Mouse (Mus musculus) left cerebral cortex, adult 8-10 months (tissue): ENCODE measurements at regions not wholly inside any gene's neighbourhood (a gene's known extent, or its start where the extent isn't known, plus 50 kb on each side); places are given as distances from the start of the nearest gene placed in this dataset.
"Not testable (repeated sequence)": the region's sequence is repeated elsewhere in the genome, so short reads cannot be mapped to it uniquely, and the experiment has no call there.

Experiments used
- DNase-seq, 2 experiments: peaks; one replicate each; pipeline ENCODE4 v3.0.0; 2022; ENCODE audit warnings: low spot score in 2 of 2

DNA sequence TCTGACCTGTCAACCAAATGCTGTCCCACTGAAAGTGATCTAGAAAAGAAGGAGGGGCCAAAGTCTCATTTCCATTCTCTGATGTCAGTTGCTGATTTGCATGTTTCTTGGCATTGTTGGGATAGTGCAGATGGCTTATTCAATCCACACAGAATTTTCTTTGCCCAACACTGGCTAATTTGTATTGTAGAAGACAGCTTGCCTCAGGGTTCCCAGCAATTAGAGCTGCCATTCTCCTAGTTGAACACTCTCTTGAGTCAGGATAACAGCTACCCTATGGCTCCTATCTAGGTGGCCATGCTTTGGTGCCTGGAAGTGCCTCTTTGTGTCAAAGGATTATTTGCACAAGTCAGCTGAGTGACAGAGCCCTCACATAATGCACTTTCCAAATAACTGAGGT, 569.0 kb downstream of the Lrriq3 start:
- DNase-seq, result no peak

- no peak for DNase-seq
These were observed 579.3 kb downstream of the Lrriq3 start for GRCm38 (mm10) chr3:155672558-155672957.

GRCm38 (mm10) chr3:155680200-155680599, 587.0 kb downstream of the Lrriq3 start:
- DNase-seq, result no peak

- no peak for DNase-seq
These were observed 589.9 kb downstream of the Lrriq3 start for GRCm38 (mm10) chr3:155682921-155683813.

GRCm38 (mm10) chr3:155688358-155688757, 595.1 kb downstream of the Lrriq3 start:
- no peak for DNase-seq

GRCm38 (mm10) chr3:155723011-155723510, 629.8 kb downstream of the Lrriq3 start:
- no peak for DNase-seq

DNA sequence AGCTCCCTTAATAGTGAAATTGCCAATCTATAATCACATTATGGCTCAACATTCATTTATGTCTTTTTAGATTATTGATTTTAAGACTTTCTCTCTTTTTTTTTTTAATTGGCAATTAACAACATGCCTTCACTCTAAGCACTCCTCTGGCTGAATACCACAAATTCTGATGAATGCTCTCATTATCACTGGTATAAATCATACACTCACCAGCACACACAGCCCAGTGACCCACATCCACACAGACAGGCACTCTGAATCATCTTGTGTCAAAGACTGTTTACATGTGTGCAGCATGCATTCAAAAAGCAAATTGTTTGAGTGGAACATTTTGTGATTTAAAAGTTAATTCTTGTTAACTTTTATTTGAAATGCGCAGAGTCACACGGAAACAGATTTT, 649.2 kb downstream of the Lrriq3 start:
- no peak for DNase-seq

- not testable (repeated sequence) for DNase-seq
These were observed 653.4 kb downstream of the Lrriq3 start for GRCm38 (mm10) chr3:155746601-155747000.

- DNase-seq, result no peak
These were observed 654.3 kb downstream of the Lrriq3 start for GRCm38 (mm10) chr3:155747511-155747910.

DNA sequence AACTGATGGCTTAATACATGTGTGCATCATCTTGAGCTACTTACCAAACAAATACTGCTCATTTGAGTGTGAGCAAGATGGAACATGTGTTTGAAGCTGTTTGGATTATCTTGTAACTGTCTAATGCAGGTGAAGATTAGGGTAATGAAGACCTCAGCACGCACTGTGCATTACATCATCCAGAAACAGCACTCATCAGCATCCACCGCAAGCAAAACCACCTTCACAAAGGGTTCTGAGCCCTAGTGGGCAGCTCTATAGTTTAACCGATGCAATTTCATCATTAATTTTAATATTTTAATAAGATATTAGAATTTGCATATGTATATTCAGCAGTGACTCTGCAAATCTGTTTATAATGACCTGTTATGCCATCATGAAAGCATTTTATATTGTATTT, 664.1 kb downstream of the Lrriq3 start:
- DNase-seq, result no peak

GRCm38 (mm10) chr3:155776019-155776418, 682.8 kb downstream of the Lrriq3 start:
- no peak for DNase-seq

DNA sequence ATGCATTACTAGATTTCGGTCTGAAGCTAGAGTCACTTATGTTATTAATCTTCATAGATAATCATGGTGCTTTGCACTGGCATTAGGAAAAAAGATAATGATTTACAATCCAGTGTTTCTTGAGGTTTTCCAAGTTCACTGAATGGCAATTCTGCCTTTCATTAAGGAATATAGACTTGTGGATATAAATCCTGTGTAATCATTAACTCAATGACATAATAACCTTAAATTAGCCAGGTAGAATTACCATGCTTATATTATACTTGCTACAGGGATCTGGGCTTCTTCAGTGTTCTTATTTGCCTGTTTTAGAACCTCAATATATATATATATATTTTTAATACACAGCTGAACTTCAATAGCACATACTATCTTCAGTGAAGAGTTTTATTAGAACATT, 683.8 kb downstream of the Lrriq3 start:
- DNase-seq, result no peak

- no peak for DNase-seq
These were observed 722.5 kb downstream of the Lrriq3 start for GRCm38 (mm10) chr3:155815693-155816092.

DNA sequence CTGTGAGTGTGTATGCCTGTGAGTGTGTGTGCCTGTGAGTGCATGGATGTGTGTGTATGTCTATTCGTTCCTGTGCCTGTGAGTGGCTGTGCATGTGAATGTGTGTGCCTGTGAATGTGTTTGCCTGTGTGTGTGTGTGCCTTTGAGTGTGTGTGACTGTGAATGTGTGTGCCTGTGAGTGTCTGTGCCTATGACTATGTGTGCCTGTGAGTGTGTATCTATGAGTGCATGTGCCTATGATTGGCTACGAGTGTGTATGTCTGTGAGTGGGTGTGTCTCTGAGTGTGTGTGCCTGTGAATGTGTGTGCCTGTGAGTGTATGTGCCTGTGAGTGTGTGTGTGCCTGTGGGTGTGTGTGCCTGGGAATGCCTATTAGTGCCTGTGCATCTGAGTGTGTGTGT, 731.6 kb downstream of the Lrriq3 start:
- DNase-seq, result no peak

- DNase-seq, result no peak
These were observed 695.3 kb upstream of the Negr1 start for GRCm38 (mm10) chr3:155866286-155866685.

GRCm38 (mm10) chr3:155875696-155876095, 685.9 kb upstream of the Negr1 start:
- no peak for DNase-seq

GRCm38 (mm10) chr3:155878401-155878800, 683.2 kb upstream of the Negr1 start:
- no peak for DNase-seq

DNA sequence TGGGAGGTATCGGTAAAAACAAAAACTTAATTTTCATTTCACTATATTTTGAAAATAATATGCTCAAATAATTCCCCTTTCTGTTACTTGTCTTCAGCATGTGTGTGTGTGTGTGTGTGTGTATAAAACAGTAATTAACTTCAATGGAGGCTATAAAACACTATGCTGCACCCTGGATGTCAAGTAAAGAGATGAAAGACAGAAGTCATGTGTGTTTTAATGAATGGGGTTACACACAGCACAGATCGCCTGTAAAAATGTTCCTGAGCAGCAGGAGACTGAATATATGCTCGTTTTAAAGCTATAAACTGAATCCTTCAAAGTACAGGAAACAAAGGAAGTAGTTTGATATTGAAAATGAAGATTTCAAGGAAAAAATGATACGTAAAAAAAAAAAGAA, 680.9 kb upstream of the Negr1 start:
- DNase-seq, result no peak

DNA sequence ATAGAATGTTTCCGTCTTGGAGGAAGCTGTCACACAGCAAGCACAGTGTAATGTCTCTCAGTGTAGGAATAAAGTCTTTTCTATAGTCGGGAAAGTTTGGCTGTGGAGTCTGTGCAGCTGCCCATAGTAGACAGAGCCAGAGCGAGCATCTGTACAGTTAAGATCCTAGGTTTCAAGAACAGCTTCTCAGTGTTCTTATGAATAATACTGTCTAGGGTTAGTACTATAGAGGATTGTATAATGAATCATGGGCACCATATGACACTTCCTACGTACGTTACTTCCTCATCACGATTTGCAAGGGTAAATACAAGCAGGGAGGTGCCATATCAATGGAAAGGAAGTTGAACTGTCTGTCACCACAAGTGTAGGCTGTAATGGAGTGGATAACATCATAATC, 645.6 kb upstream of the Negr1 start:
- peak in 1 of 2 experiments; percentile 13 for DNase-seq

GRCm38 (mm10) chr3:155942896-155943295, 618.7 kb upstream of the Negr1 start:
- DNase-seq, result no peak

DNA sequence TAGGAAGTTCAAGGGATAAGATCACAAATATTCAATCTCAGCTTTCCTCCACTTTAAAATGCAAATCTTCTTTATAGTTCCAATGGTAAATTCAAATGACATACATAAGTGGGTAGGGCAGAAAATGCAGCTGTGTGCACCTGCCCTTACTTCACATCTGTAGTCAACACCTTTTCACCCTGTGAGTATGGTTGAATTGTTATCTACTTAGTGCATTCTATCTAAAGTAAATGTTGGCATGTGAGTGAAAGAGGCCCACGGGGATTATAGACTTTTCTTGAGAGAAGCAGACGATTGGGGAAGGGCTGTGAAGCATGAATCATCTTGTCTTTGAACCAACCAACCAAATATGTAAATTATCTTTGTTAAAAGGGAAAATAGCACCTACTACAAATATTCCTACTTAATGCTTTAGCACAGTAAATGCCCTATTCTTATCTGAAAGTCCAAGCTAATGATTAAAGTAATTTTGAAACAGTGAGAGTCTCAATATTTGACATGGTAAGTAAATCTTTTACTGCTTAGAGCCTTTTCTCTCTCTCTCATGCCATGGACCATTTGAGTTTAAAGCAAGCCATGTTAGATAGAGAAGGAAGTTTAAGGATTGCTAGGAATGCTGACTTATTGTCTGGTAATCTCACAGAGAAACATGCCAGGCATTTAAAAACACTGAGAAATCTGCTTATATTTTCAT, 617.4 kb upstream of the Negr1 start:
- DNase-seq, result no peak

GRCm38 (mm10) chr3:155945188-155945587, 616.4 kb upstream of the Negr1 start:
- DNase-seq, result no peak

DNA sequence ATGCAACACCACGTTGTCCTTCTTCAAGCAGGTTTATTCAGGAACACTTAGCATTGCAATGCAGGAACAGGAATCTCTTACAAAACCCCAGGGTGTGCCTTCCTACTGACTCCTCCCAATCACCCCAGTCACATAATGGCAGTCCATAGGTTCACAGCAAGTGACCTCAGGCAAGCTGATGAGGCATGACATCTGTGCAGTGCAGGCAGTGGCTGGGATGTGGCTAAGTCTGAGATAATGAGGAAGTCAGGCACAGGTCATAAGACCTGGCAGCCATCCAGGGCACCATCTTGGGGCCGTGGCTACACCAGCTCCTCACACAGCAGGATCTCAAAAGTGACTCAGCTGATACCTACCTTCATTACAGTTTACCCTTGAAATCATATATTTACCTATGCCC, 599.1 kb upstream of the Negr1 start:
- not testable (repeated sequence) for DNase-seq
